Comparison of ENCODE assay signal across 26 mouse cellular contexts in genomic region chr2:174446492-174446891, GRCm38 (mm10). TPM values are rescaled to one million over a fixed set of nuclear protein-coding genes. Genes with fewer than 3 reads are reported as not detected.
DNase-seq lines count a peak whose midpoint lies in the region; ATAC-seq lines count a peak whose summit lies in the region.
"Had no signal": no experiment of that assay in that cellular context is flagged by ENCODE, and none has a peak within 500 bp of the region (broad histone marks: within the 10 kb centered on the region; RNA-seq: fewer than 3 reads in every experiment).

No protein-coding gene starts in this region.

- H3K9me3 ChIP-seq in kidney, embryonic 14.5 days (ENCODE audit: control insufficient read depth, low read length), result no peaks in the 10 kb centered on the region
- no peaks in the 10 kb centered on the region for H3K9me3 ChIP-seq in midbrain, embryonic 12.5 days
- H3K9me3 ChIP-seq in midbrain, embryonic 14.5 days (ENCODE audit: control insufficient read depth, low read length), result no peaks in the 10 kb centered on the region
- no peaks in the 10 kb centered on the region for H3K9me3 ChIP-seq in embryonic facial prominence, embryonic 15.5 days (replicated peaks)
- no peaks in the 10 kb centered on the region for H3K9me3 ChIP-seq in liver, embryonic 12.5 days (replicated peaks)
- H3K9me3 ChIP-seq: G1E; heart, embryonic 12.5 days; neural tube, embryonic 12.5 days had no signal

- H3K27ac ChIP-seq in kidney, embryonic 14.5 days (ENCODE audit: low read depth, low read length), result no peak overlapping the region
- H3K27ac ChIP-seq in midbrain, embryonic 12.5 days (replicated peaks), result no peak overlapping the region
- no peak overlapping the region for H3K27ac ChIP-seq in midbrain, embryonic 14.5 days (replicated peaks; ENCODE audit: low read depth, low read length)
- peak overlapping the region; percentile 22; the same call in 1 of the 2 replicates for H3K27ac ChIP-seq in embryonic facial prominence, embryonic 15.5 days (replicated peaks)
- H3K27ac ChIP-seq in liver, embryonic 12.5 days, result no peak overlapping the region
- H3K27ac ChIP-seq: kidney, postnatal 0 days; liver, embryonic 14.5 days; neural tube, embryonic 12.5 days had no signal

- no peak for DNase-seq in kidney, postnatal 14 days
- no peak for DNase-seq in midbrain, embryonic 14.5 days
- peak; percentile 23 for DNase-seq in mesoderm, embryonic 11.5 days (ENCODE audit: low read depth, low spot score)
- DNase-seq: adrenal gland, postnatal 36 days; B cell, adult 2 months; cerebellum, adult 9-10 months; forebrain, postnatal 0 days; gastrocnemius, postnatal 14 days; heart, adult 18-20 months; heart, postnatal 10 days; kidney, adult 18-20 months; left cerebral cortex, postnatal 4 days; lung, postnatal 10 days; right cerebral cortex, postnatal 4 days; thymus, postnatal 14 days had no signal

- H3K9ac ChIP-seq in kidney, embryonic 14.5 days (ENCODE audit: low read depth, low read length), result no peak overlapping the region
- H3K9ac ChIP-seq in midbrain, embryonic 12.5 days (replicated peaks), result no peak overlapping the region
- no peak overlapping the region for H3K9ac ChIP-seq in midbrain, embryonic 14.5 days (replicated peaks; ENCODE audit: low read length)
- no peak overlapping the region for H3K9ac ChIP-seq in embryonic facial prominence, embryonic 15.5 days
- no peak overlapping the region for H3K9ac ChIP-seq in liver, embryonic 12.5 days
- H3K9ac ChIP-seq: forebrain, postnatal 0 days; heart, embryonic 12.5 days; liver, embryonic 14.5 days; neural tube, embryonic 12.5 days had no signal

- H3K4me2 ChIP-seq in kidney, embryonic 14.5 days (replicated peaks; ENCODE audit: low read depth, low read length), result no peak overlapping the region
- no peak overlapping the region for H3K4me2 ChIP-seq in midbrain, embryonic 12.5 days (replicated peaks)
- H3K4me2 ChIP-seq in midbrain, embryonic 14.5 days (ENCODE audit: low read length), result no peak overlapping the region
- H3K4me2 ChIP-seq in embryonic facial prominence, embryonic 15.5 days (replicated peaks), result no peak overlapping the region
- no peak overlapping the region for H3K4me2 ChIP-seq in liver, embryonic 12.5 days
- H3K4me2 ChIP-seq: heart, embryonic 12.5 days; neural tube, embryonic 12.5 days had no signal

- no peaks in the 10 kb centered on the region for H3K36me3 ChIP-seq in kidney, embryonic 14.5 days (ENCODE audit: control insufficient read depth, insufficient read depth, low read length)
- no peaks in the 10 kb centered on the region for H3K36me3 ChIP-seq in midbrain, embryonic 12.5 days
- H3K36me3 ChIP-seq in midbrain, embryonic 14.5 days (ENCODE audit: control insufficient read depth, insufficient read depth, low read length), result no peaks in the 10 kb centered on the region
- H3K36me3 ChIP-seq in embryonic facial prominence, embryonic 15.5 days, result no peaks in the 10 kb centered on the region
- H3K36me3 ChIP-seq in liver, embryonic 12.5 days, result no peaks in the 10 kb centered on the region
- H3K36me3 ChIP-seq: G1E; heart, embryonic 12.5 days; neural tube, embryonic 12.5 days had no signal

- WGBS in kidney, embryonic 14.5 days, result 54% methylated on average over 7 of the region's 7 CpGs
- WGBS in midbrain, embryonic 12.5 days, result 45% methylated on average over 7 of the region's 7 CpGs
- 51% methylated on average over 7 of the region's 7 CpGs for WGBS in midbrain, embryonic 14.5 days
- 46% methylated on average over 7 of the region's 7 CpGs for WGBS in embryonic facial prominence, embryonic 15.5 days
- 60% methylated on average over 7 of the region's 7 CpGs for WGBS in liver, embryonic 12.5 days (ENCODE audit: insufficient replicate concordance)

- no peak overlapping the region for H3K4me3 ChIP-seq in kidney, embryonic 14.5 days (ENCODE audit: low read length)
- H3K4me3 ChIP-seq in midbrain, embryonic 12.5 days, result no peak overlapping the region
- H3K4me3 ChIP-seq in midbrain, embryonic 14.5 days (replicated peaks; ENCODE audit: low read depth, low read length), result no peak overlapping the region
- H3K4me3 ChIP-seq in embryonic facial prominence, embryonic 15.5 days (replicated peaks), result no peak overlapping the region
- H3K4me3 ChIP-seq in liver, embryonic 12.5 days, result no peak overlapping the region
- H3K4me3 ChIP-seq: heart, embryonic 12.5 days; neural tube, embryonic 12.5 days had no signal

- no peaks in the 10 kb centered on the region for H3K27me3 ChIP-seq in kidney, embryonic 14.5 days (ENCODE audit: control insufficient read depth, insufficient read depth, low read length)
- H3K27me3 ChIP-seq in midbrain, embryonic 12.5 days, result no peaks in the 10 kb centered on the region; the same call in 1 of the 2 replicates
- no peaks in the 10 kb centered on the region for H3K27me3 ChIP-seq in midbrain, embryonic 14.5 days (ENCODE audit: control insufficient read depth, insufficient read depth, low read length)
- no peaks in the 10 kb centered on the region for H3K27me3 ChIP-seq in embryonic facial prominence, embryonic 15.5 days
- H3K27me3 ChIP-seq in liver, embryonic 12.5 days (replicated peaks), result peaks cover 16% of the 10 kb centered on the region
- H3K27me3 ChIP-seq: neural tube, embryonic 12.5 days; Patski had no signal

- H3K4me1 ChIP-seq in kidney, embryonic 14.5 days (ENCODE audit: control insufficient read depth, insufficient read depth, low read length), result 0 out of 2 replicates have a peak, but pooled peaks cover 9% of the 10 kb centered on the region
- H3K4me1 ChIP-seq in midbrain, embryonic 12.5 days, result peaks cover 4% of the 10 kb centered on the region; the same call in 1 of the 2 replicates
- H3K4me1 ChIP-seq in midbrain, embryonic 14.5 days (ENCODE audit: control insufficient read depth, insufficient read depth, low read length), result no peaks in the 10 kb centered on the region
- peaks cover 18% of the 10 kb centered on the region for H3K4me1 ChIP-seq in embryonic facial prominence, embryonic 15.5 days
- peaks cover 40% of the 10 kb centered on the region for H3K4me1 ChIP-seq in liver, embryonic 12.5 days

- ATAC-seq in kidney, embryonic 14.5 days (ENCODE audit: low FRiP score, low TSS enrichment), result peak; percentile 38; the same call in 1 of the 2 replicates
- peak; percentile 27; the same call in 1 of the 2 replicates for ATAC-seq in midbrain, embryonic 12.5 days (ENCODE audit: low FRiP score, low read depth)
- no peak for ATAC-seq in midbrain, embryonic 14.5 days (ENCODE audit: low FRiP score, low TSS enrichment)
- 0 out of 2 replicates have a peak, but pooled peaks have one; percentile 15 for ATAC-seq in embryonic facial prominence, embryonic 15.5 days (ENCODE audit: insufficient number of reproducible peaks, low FRiP score, low TSS enrichment, low read depth)
- ATAC-seq in liver, embryonic 12.5 days, result no peak
- ATAC-seq: forebrain, postnatal 0 days; inflammation-experienced regulatory T-cells, adult 6 months had no signal

RNA-seq across cellular contexts. Expression of gene Tubb1, which starts 4.0 kb away (rescaled TPM):
- 0.96 and 3.2 TPM in 2 replicates for polyA plus RNA-seq in kidney, embryonic 14.5 days (2014; fragmentation: Nextera tagmentation; extraction: Ambion mirVana)
- polyA plus RNA-seq in midbrain, embryonic 12.5 days (2016; fragmentation: Nextera tagmentation; extraction: Ambion mirVana), result 2.7 and 3.0 TPM in 2 replicates
- polyA plus RNA-seq in midbrain, embryonic 14.5 days (2014; fragmentation: Nextera tagmentation; extraction: Ambion mirVana), result 0.45 and 0.46 TPM in 2 replicates
- polyA plus RNA-seq in embryonic facial prominence, embryonic 15.5 days (2015; fragmentation: Nextera tagmentation; extraction: Ambion mirVana), result 0.83 and 1.1 TPM in 2 replicates
- 48.2 and 55.7 TPM in 2 replicates for polyA plus RNA-seq in liver, embryonic 12.5 days (2016; fragmentation: Nextera tagmentation; extraction: Ambion mirVana)
- polyA plus RNA-seq: G1E, Patski had no signal

RNA-seq across cellular contexts. Expression of gene Ctsz, which starts 7.7 kb away (rescaled TPM):
- polyA plus RNA-seq in kidney, embryonic 14.5 days (2014; fragmentation: Nextera tagmentation; extraction: Ambion mirVana), result 97.0 and 115 TPM in 2 replicates
- polyA plus RNA-seq in midbrain, embryonic 12.5 days (2016; fragmentation: Nextera tagmentation; extraction: Ambion mirVana), result 76.6 and 89.2 TPM in 2 replicates
- polyA plus RNA-seq in midbrain, embryonic 14.5 days (2014; fragmentation: Nextera tagmentation; extraction: Ambion mirVana), result 46.9 and 73.8 TPM in 2 replicates
- 215 and 224 TPM in 2 replicates for polyA plus RNA-seq in embryonic facial prominence, embryonic 15.5 days (2015; fragmentation: Nextera tagmentation; extraction: Ambion mirVana)
- polyA plus RNA-seq in liver, embryonic 12.5 days (2016; fragmentation: Nextera tagmentation; extraction: Ambion mirVana), result 102 and 111 TPM in 2 replicates

RNA-seq across cellular contexts. Expression of gene Atp5e, which starts 17.4 kb away (rescaled TPM):
- 829 and 1,167 TPM in 2 replicates for polyA plus RNA-seq in kidney, embryonic 14.5 days (2014; fragmentation: Nextera tagmentation; extraction: Ambion mirVana)
- polyA plus RNA-seq in midbrain, embryonic 12.5 days (2016; fragmentation: Nextera tagmentation; extraction: Ambion mirVana), result 754 and 756 TPM in 2 replicates
- 771 and 1,008 TPM in 2 replicates for polyA plus RNA-seq in midbrain, embryonic 14.5 days (2014; fragmentation: Nextera tagmentation; extraction: Ambion mirVana)
- 730 and 783 TPM in 2 replicates for polyA plus RNA-seq in embryonic facial prominence, embryonic 15.5 days (2015; fragmentation: Nextera tagmentation; extraction: Ambion mirVana)
- 514 and 545 TPM in 2 replicates for polyA plus RNA-seq in liver, embryonic 12.5 days (2016; fragmentation: Nextera tagmentation; extraction: Ambion mirVana)

RNA-seq across cellular contexts. Expression of gene Prelid3b, which starts 26.4 kb away (rescaled TPM):
- 104 and 110 TPM in 2 replicates for polyA plus RNA-seq in kidney, embryonic 14.5 days (2014; fragmentation: Nextera tagmentation; extraction: Ambion mirVana)
- 102 TPM in 2 replicates for polyA plus RNA-seq in midbrain, embryonic 12.5 days (2016; fragmentation: Nextera tagmentation; extraction: Ambion mirVana)
- polyA plus RNA-seq in midbrain, embryonic 14.5 days (2014; fragmentation: Nextera tagmentation; extraction: Ambion mirVana), result 98.4 and 110 TPM in 2 replicates
- 109 and 111 TPM in 2 replicates for polyA plus RNA-seq in embryonic facial prominence, embryonic 15.5 days (2015; fragmentation: Nextera tagmentation; extraction: Ambion mirVana)
- polyA plus RNA-seq in liver, embryonic 12.5 days (2016; fragmentation: Nextera tagmentation; extraction: Ambion mirVana), result 113 and 115 TPM in 2 replicates

RNA-seq across cellular contexts. Expression of gene Nelfcd, which starts 30.9 kb away (rescaled TPM):
- polyA plus RNA-seq in kidney, embryonic 14.5 days (2014; fragmentation: Nextera tagmentation; extraction: Ambion mirVana), result 96.8 and 139 TPM in 2 replicates
- polyA plus RNA-seq in midbrain, embryonic 12.5 days (2016; fragmentation: Nextera tagmentation; extraction: Ambion mirVana), result 151 and 158 TPM in 2 replicates
- polyA plus RNA-seq in midbrain, embryonic 14.5 days (2014; fragmentation: Nextera tagmentation; extraction: Ambion mirVana), result 107 and 121 TPM in 2 replicates
- polyA plus RNA-seq in embryonic facial prominence, embryonic 15.5 days (2015; fragmentation: Nextera tagmentation; extraction: Ambion mirVana), result 116 and 118 TPM in 2 replicates
- 99.2 and 100 TPM in 2 replicates for polyA plus RNA-seq in liver, embryonic 12.5 days (2016; fragmentation: Nextera tagmentation; extraction: Ambion mirVana)

Comparison
In these comparisons a context has a peak if more than half of its experiments do, and no peak if none do; other contexts are left out.
1. ATAC-seq: peak in kidney, embryonic 14.5 days (single experiment), midbrain, embryonic 12.5 days (single experiment) and embryonic facial prominence, embryonic 15.5 days (single experiment); none in midbrain, embryonic 14.5 days (single experiment) and liver, embryonic 12.5 days (single experiment).
2. RNA of gene Tubb1, which starts 4.0 kb away (polyA plus RNA-seq): 48.2 to 55.7 TPM in liver, embryonic 12.5 days; 0.96 to 3.2 TPM in kidney, embryonic 14.5 days, 2.7 to 3.0 TPM in midbrain, embryonic 12.5 days, 0.83 to 1.1 TPM in embryonic facial prominence, embryonic 15.5 days and 0.45 to 0.46 TPM in midbrain, embryonic 14.5 days; every median in the first group is over 10 times any median in the second.